Mouse (Mus musculus): ENCODE data around the gene Nav2. TPM values are rescaled to one million over a fixed set of nuclear protein-coding genes. Genes with fewer than 3 reads are reported as not detected.

Gene Nav2
- polyA plus RNA-seq, 1 experiment from 2014 or later, result 8.3 TPM

DNA sequence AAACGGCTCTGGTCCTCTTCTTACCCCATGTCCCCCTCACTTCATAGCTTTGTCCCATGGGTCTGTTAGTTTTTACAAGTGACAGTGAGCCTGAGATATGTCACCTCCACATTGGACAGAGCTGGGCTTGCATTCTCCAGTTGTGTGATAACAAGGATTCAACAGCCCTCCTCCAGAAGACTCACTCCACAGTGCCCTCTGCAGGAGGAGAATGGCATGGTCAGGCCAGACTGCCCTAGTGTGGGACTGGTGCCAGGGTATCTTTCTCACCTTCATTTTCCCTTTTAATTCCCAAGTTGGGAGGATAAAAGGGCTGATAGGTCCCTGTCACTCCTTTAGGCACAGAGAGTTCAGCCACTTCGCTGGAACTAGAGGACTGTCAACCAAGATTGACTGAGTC lies 530.6 kb downstream of the Nav2 start:
- WGBS, result 63% methylated on average over 2 of the region's 2 CpGs
- Histone ChIP-seq H3K4me3 (no peak overlapping the region), H3K36me3 (no peaks in the 10 kb centered on the region), H3K9me3 (replicated peaks) (no peaks in the 10 kb centered on the region), H3K4me1 (peaks cover 18% of the 10 kb centered on the region), H3K27me3 (ENCODE audit: low read depth, poor library complexity, severe bottlenecking) (0 out of 2 replicates have a peak, but pooled peaks cover under 1% of the 10 kb centered on the region), H3K27ac (no peak overlapping the region)
- DNase-seq (ENCODE audit: low spot score), result no peak

DNA sequence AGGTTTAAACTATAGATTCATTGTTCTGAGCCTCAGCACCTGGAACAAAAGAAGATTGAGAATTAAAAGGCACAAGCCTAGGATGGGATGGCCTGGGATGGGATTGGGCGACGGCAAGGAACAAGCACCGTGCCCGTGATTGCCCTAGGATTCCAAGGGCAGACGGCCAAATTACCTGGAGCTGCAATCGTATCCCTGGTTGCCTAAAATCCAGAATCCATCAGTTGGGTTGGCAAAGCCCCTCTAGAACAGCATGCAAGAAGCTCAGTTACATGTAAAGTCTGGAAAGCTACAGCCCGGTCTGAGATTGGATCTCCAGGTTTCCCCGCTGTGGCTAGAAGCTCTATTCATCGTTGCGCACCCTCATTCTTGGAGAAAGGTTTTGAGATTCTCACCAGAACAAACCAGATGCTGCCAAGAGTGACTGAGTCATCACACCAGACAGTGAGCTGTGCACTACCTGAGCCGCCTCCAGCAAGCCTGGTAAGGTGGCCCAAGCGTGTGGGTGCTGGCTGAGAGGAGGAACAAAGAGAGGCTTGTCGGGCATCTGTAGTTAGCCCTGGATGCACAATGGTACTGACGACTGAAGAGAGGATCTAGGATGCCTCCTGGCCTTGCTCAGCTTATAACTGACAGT lies 531.9 kb downstream of the Nav2 start:
- 95% methylated on average over 14 of the region's 14 CpGs for WGBS
- H3K4me1 ChIP-seq, result peaks cover 18% of the 10 kb centered on the region
- no peaks in the 10 kb centered on the region for H3K9me3 ChIP-seq (replicated peaks)
- H3K27me3 ChIP-seq (ENCODE audit: low read depth, poor library complexity, severe bottlenecking), result peaks cover 4% of the 10 kb centered on the region; the same call in 1 of the 2 replicates
- H3K4me3 ChIP-seq, result no peak overlapping the region
- DNase-seq (ENCODE audit: low spot score), result no peak
- H3K27ac ChIP-seq, result no peak overlapping the region
- H3K36me3 ChIP-seq, result no peaks in the 10 kb centered on the region

DNA sequence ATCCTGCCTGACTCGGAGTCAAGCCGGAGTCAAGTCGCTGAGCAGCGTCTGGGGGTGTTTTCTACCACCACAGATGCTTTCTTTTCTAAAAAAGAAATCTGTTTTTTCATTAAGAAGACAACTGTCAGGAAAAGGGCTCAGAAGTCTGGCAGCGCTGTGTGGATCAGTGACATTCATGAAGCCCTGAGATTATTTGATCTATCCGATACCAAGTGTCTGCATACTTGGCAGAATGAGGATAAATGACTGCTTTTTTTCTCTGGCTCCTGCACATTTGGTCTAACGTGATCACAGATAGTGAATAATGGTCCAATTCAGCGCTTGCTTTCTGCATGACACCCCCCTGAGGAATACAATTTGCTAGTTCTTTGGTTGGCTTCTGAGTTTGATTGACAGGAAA lies 533.7 kb downstream of the Nav2 start:
- 71% methylated on average over 8 of the region's 8 CpGs for WGBS
- Histone ChIP-seq H3K27ac (no peak overlapping the region), H3K36me3 (no peaks in the 10 kb centered on the region), H3K27me3 (ENCODE audit: low read depth, poor library complexity, severe bottlenecking) (peaks cover 4% of the 10 kb centered on the region; the same call in 1 of the 2 replicates), H3K4me3 (no peak overlapping the region), H3K4me1 (peaks cover 29% of the 10 kb centered on the region), H3K9me3 (replicated peaks) (no peaks in the 10 kb centered on the region)
- no peak for DNase-seq (ENCODE audit: low spot score)

DNA sequence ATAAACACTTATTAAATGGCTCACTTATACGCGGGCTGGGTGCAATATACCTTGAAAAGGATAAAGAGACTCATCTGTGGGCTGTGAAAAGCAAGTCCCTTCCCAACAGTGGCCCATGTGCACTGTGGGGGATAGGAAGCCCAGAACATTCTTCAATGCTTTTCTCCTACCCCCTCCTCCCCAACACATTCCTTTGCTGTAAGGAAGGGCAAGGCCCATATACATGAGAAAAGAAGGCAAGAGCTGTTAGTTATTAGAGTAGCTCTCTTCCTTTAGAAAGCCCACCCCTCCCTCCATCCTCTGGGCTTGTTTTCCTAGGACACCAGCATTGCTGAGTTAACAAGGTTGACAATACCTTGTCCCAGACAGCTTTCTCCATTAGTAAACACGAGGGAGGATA lies 540.1 kb downstream of the Nav2 start:
- Histone ChIP-seq H3K4me1 (peaks cover 46% of the 10 kb centered on the region), H3K27ac (no peak overlapping the region), H3K4me3 (no peak overlapping the region), H3K27me3 (ENCODE audit: low read depth, poor library complexity, severe bottlenecking) (peaks cover 28% of the 10 kb centered on the region), H3K36me3 (no peaks in the 10 kb centered on the region), H3K9me3 (replicated peaks) (no peaks in the 10 kb centered on the region)
- 71% methylated on average over 3 of the region's 3 CpGs for WGBS
- no peak for DNase-seq (ENCODE audit: low spot score)

DNA sequence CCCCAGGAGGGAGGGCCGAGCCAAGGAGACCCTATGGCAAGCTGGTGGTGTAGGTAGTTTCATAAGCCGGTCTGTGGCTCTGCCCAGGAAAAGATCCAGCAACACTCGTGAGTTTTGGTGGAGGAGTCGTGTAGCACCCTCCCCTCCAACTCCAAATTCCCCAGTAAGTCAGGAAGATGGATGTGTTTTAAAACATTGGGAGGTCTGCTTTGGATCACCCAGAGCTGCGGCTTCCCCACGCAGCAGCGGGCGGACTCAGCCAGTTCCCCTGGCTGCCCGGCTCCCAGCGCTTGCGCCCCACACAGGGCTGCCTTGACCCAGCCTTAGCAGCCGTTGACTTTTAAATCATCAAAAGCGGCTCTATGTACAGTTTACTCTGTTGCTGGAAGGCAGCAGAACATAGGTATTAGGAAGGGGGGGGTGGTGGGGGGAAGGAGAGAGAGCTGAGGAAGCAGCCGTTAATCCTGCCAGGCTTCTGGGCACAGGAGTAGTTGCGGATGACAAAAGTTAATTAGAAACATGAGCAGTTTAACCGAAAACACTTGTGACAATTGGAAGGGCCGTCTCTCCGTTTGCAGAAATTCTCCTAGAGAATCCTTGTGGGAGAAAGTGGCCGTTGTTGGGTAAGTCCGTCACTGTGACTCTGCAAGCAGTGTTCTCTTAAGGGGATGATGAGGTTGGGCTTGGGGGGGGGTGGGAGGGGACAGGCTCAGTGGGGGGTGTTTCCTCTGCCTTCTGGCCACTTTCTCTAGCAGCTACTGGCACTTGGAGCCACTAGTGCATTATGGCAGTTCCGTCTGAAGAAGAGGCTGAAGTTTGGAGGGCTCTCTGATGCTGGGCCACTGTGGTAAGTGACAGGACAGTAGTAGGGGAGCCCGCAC lies 542.0 kb downstream of the Nav2 start:
- 3% methylated on average over 22 of the region's 22 CpGs for WGBS
- peak overlapping the region; percentile 46 for H3K4me3 ChIP-seq
- DNase-seq (ENCODE audit: low spot score), result peak; percentile 73

DNA sequence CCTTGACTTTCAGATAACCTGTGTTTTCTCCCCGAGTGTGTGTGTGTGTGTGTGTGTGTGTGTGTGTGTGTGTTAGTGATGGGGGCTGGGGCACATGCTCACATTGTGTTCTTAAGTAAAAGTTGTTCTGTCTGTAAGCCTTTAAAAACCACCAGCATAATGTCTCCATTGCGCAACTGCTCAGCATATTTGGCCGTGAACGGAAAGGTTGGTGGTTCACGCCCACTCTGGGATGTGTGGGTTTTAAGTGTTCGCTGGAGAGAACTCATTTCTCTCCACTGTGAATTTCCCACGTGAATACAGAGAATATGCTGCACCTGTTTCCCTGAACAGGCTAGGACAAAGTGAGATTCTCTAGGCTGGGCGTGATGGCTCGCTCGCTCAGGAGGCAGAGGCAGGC lies 542.7 kb downstream of the Nav2 start:
- Histone ChIP-seq H3K36me3 (no peaks in the 10 kb centered on the region), H3K4me1 (peaks cover 44% of the 10 kb centered on the region), H3K9me3 (replicated peaks) (no peaks in the 10 kb centered on the region), H3K4me3 (peak overlapping the region; percentile 46; the same call in 1 of the 2 replicates), H3K27me3 (ENCODE audit: low read depth, poor library complexity, severe bottlenecking) (peaks cover 32% of the 10 kb centered on the region), H3K27ac (peak overlapping the region; percentile 82; the same call in 1 of the 2 replicates)
- WGBS, result 86% methylated on average over 10 of the region's 10 CpGs
- no peak for DNase-seq (ENCODE audit: low spot score)

More for the DNA sequence above, 542.0 kb downstream of the Nav2 start:
- peaks cover 46% of the 10 kb centered on the region for H3K4me1 ChIP-seq
- H3K27ac ChIP-seq, result peak overlapping the region; percentile 82
- H3K36me3 ChIP-seq, result no peaks in the 10 kb centered on the region
- H3K27me3 ChIP-seq (ENCODE audit: low read depth, poor library complexity, severe bottlenecking), result peaks cover 32% of the 10 kb centered on the region
- H3K9me3 ChIP-seq (replicated peaks), result no peaks in the 10 kb centered on the region

GRCm38 (mm10) chr7:49452274-49452673 lies 543.8 kb downstream of the Nav2 start:
- Histone ChIP-seq H3K4me1 (peaks cover 37% of the 10 kb centered on the region), H3K27me3 (ENCODE audit: low read depth, poor library complexity, severe bottlenecking) (peaks cover 32% of the 10 kb centered on the region), H3K4me3 (no peak overlapping the region), H3K9me3 (replicated peaks) (no peaks in the 10 kb centered on the region), H3K36me3 (no peaks in the 10 kb centered on the region), H3K27ac (peak overlapping the region; percentile 58; the same call in 1 of the 2 replicates)
- 71% methylated on average over 11 of the region's 11 CpGs for WGBS
- no peak for DNase-seq (ENCODE audit: low spot score)

GRCm38 (mm10) chr7:49454601-49455000 lies 546.1 kb downstream of the Nav2 start:
- no peak overlapping the region for H3K27ac ChIP-seq
- H3K36me3 ChIP-seq, result no peaks in the 10 kb centered on the region
- H3K4me1 ChIP-seq, result peaks cover 25% of the 10 kb centered on the region
- H3K9me3 ChIP-seq (replicated peaks), result no peaks in the 10 kb centered on the region
- H3K27me3 ChIP-seq (ENCODE audit: low read depth, poor library complexity, severe bottlenecking), result peaks cover 27% of the 10 kb centered on the region
- no peak for DNase-seq (ENCODE audit: low spot score)
- WGBS, result 90% methylated on average over 5 of the region's 5 CpGs
- no peak overlapping the region for H3K4me3 ChIP-seq

GRCm38 (mm10) chr7:49456148-49456547 lies 547.6 kb downstream of the Nav2 start:
- H3K9me3 ChIP-seq (replicated peaks), result no peaks in the 10 kb centered on the region
- peak; percentile 70 for DNase-seq (ENCODE audit: low spot score)
- H3K27me3 ChIP-seq (ENCODE audit: low read depth, poor library complexity, severe bottlenecking), result peaks cover 29% of the 10 kb centered on the region
- no peak overlapping the region for H3K27ac ChIP-seq
- peaks cover 10% of the 10 kb centered on the region for H3K4me1 ChIP-seq
- H3K36me3 ChIP-seq, result no peaks in the 10 kb centered on the region
- no peak overlapping the region for H3K4me3 ChIP-seq
- 57% methylated on average over 2 of the region's 2 CpGs for WGBS

- H3K4me3 ChIP-seq, result no peak overlapping the region
- H3K27ac ChIP-seq, result no peak overlapping the region
- no peaks in the 10 kb centered on the region for H3K36me3 ChIP-seq
- peaks cover 7% of the 10 kb centered on the region for H3K4me1 ChIP-seq
- no peaks in the 10 kb centered on the region for H3K9me3 ChIP-seq (replicated peaks)
- DNase-seq (ENCODE audit: low spot score), result no peak
- 74% methylated on average over 10 of the region's 10 CpGs for WGBS
- peaks cover 27% of the 10 kb centered on the region for H3K27me3 ChIP-seq (ENCODE audit: low read depth, poor library complexity, severe bottlenecking)
These were observed 548.9 kb downstream of the Nav2 start for GRCm38 (mm10) chr7:49457398-49457797.

GRCm38 (mm10) chr7:49457890-49458289 lies 549.4 kb downstream of the Nav2 start:
- Histone ChIP-seq H3K4me1 (peaks cover 8% of the 10 kb centered on the region), H3K9me3 (replicated peaks) (no peaks in the 10 kb centered on the region), H3K36me3 (no peaks in the 10 kb centered on the region), H3K27ac (no peak overlapping the region), H3K4me3 (no peak overlapping the region), H3K27me3 (ENCODE audit: low read depth, poor library complexity, severe bottlenecking) (peaks cover 22% of the 10 kb centered on the region)
- 91% methylated on average over 10 of the region's 10 CpGs for WGBS
- DNase-seq (ENCODE audit: low spot score), result no peak

DNA sequence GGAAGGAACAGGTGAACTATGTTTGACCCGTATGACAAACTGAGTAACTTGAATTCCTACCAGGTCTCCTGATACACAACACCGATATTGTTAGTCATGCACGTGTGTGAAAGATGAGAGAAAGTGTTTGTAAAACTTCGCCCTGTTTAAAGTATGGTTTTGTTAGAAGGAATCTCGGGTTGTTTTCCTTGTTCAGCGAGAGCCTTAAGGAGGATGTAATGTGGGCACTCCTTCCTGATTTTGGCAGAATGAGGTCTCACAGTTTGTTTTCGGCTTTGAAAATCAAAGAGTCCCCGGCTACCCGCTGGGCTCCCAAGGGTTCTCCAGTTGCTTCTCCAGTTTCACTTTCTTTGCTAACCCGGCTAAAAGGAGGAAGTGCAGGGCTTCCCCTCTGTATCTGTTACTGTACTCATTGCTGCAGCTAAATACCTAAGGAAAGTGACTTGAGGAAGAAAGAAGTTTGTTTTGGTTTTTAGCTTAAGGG lies 553.9 kb downstream of the Nav2 start:
- 18% methylated on average over 10 of the region's 10 CpGs for WGBS
- H3K36me3 ChIP-seq, result 0 out of 2 replicates have a peak, but pooled peaks cover 2% of the 10 kb centered on the region
- 0 out of 2 replicates have a peak overlapping the region, but pooled peaks have one; percentile 3 for H3K4me3 ChIP-seq
- no peaks in the 10 kb centered on the region for H3K9me3 ChIP-seq (replicated peaks)
- H3K27me3 ChIP-seq (ENCODE audit: low read depth, poor library complexity, severe bottlenecking), result peaks cover 7% of the 10 kb centered on the region; the same call in 1 of the 2 replicates
- DNase-seq (ENCODE audit: low spot score), result no peak
- no peak overlapping the region for H3K27ac ChIP-seq
- H3K4me1 ChIP-seq, result peaks cover 6% of the 10 kb centered on the region

DNA sequence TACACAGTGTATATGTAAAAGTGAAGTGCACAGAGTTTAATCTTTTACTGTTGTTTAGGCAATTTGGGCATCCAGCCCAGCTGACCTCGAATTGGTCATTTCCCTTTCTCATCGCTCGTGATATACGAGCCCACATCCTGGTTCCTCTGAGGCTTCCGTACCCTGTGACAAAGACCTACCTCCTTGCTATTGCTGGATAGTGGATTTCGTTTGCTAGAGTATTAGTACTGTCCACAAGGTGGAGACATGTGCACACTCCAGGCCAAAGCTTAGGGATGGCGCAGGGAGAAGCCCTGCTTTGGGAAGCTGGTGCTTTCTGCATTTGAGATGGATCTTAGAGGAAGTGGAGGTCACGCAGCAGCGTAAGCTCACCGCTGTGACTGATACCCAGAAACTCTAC lies 559.3 kb downstream of the Nav2 start:
- 0 out of 2 replicates have a peak, but pooled peaks cover 2% of the 10 kb centered on the region for H3K36me3 ChIP-seq
- 60% methylated on average over 10 of the region's 10 CpGs for WGBS
- no peak overlapping the region for H3K27ac ChIP-seq

More for the DNA sequence above, 559.3 kb downstream of the Nav2 start:
- no peak overlapping the region for H3K4me3 ChIP-seq
- H3K27me3 ChIP-seq (ENCODE audit: low read depth, poor library complexity, severe bottlenecking), result no peaks in the 10 kb centered on the region
- H3K9me3 ChIP-seq (replicated peaks), result no peaks in the 10 kb centered on the region
- DNase-seq (ENCODE audit: low spot score), result peak; percentile 47
- no peaks in the 10 kb centered on the region for H3K4me1 ChIP-seq
